Mouse (Mus musculus) kidney, adult 2 months (tissue): ENCODE measurements around the gene Ifngr2. TPM values are rescaled to one million over a fixed set of nuclear protein-coding genes. Genes with fewer than 3 reads are reported as not detected.

Source experiments
- DNase-seq: peaks from one replicate; pipeline ENCODE4 v3.0.0; 2021
- H3K27ac ChIP-seq: fragments of 200-500 bp; 2 replicates; pipeline ENCODE4 v1.5.1; 2012; ENCODE audit warnings: low read depth, low read length, control low read depth, inconsistent platforms; ENCODE audit not compliant: insufficient read depth
- H3K27me3 ChIP-seq: fragments of 200-500 bp; replicated peaks from 2 replicates; pipeline ENCODE4 v1.6.1; 2012; ENCODE audit warnings: mild to moderate bottlenecking, moderate library complexity, low read length, inconsistent platforms; ENCODE audit not compliant: control insufficient read depth, insufficient read depth
- H3K36me3 ChIP-seq: fragments of 200-500 bp; 2 replicates; pipeline ENCODE4 v1.6.1; 2012; ENCODE audit warnings: mild to moderate bottlenecking, moderate library complexity, low read length, inconsistent platforms; ENCODE audit not compliant: control insufficient read depth, insufficient read depth
- H3K4me1 ChIP-seq: fragments of 200-500 bp; 2 replicates; pipeline ENCODE4 v1.6.1; 2011; ENCODE audit warnings: low read length; ENCODE audit not compliant: control insufficient read depth, insufficient read depth
- H3K4me3 ChIP-seq: fragments of 200-500 bp; 2 replicates; pipeline ENCODE4 v1.5.1; 2011; ENCODE audit warnings: mild to moderate bottlenecking, low read depth, low read length, control low read depth; ENCODE audit not compliant: insufficient read depth
- CTCF ChIP-seq: fragments of 200-500 bp; conservative IDR thresholded peaks from 2 replicates; pipeline ENCODE4 v1.5.1; 2011; ENCODE audit warnings: low read depth, mild to moderate bottlenecking, control low read depth, low read length, moderate library complexity, mixed read lengths; ENCODE audit not compliant: insufficient read depth, insufficient read length
- POLR2A ChIP-seq: fragments of 200-500 bp; IDR thresholded peaks from one replicate; pipeline ENCODE4 v1.6.1; 2011; ENCODE audit warnings: low read depth, low read length, control low read depth
- WGBS: fragments of 180-500 bp; shearing (Covaris S2); methylation state at CpG from one replicate; pipeline ENCODE4 v1.1.7; 2018; 5-methylcytosine and 5-hydroxymethylcytosine counted together
- polyA plus RNA-seq: library from polyadenylated mRNA; depleted of rRNA; stranded (reverse); fragments of >200 nt; gene quantifications from 2 replicates; pipeline ENCODE4 v1.2.3, GENCODE M21; 2012

Gene Ifngr2
- polyA plus RNA-seq, 1 experiment = 17.7 TPM

DNA sequence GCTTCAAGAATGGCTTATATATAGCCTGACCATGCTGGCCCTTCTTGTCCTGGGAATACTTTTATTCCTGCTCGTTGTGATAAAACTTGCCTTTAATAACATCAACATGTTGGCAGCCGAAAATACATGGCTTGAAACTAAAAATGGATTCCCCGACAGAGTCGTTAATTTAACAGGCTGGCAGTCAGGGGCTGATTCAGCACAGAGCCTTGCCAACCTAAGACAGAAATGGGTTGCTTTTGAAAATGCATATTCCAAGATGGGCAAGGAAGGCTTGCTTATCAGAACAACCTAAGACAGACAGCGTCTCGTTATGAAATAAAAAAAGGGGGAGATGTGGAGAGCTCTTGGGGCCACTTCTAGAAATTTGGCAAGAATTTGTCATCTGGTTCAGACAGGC, 15.0 kb upstream of the Ifngr2 start:
- Histone ChIP-seq H3K4me3 (no peak overlapping the region), H3K4me1 (no peaks in the 10 kb centered on the region), H3K27ac (no peak overlapping the region), H3K27me3 (no peaks in the 10 kb centered on the region), H3K36me3 (no peaks in the 10 kb centered on the region)
- TF ChIP-seq POLR2A = no peak
- TF ChIP-seq CTCF = no peak
- DNase-seq = no peak
- 65% methylated on average over 6 of the region's 6 CpGs for WGBS

DNA sequence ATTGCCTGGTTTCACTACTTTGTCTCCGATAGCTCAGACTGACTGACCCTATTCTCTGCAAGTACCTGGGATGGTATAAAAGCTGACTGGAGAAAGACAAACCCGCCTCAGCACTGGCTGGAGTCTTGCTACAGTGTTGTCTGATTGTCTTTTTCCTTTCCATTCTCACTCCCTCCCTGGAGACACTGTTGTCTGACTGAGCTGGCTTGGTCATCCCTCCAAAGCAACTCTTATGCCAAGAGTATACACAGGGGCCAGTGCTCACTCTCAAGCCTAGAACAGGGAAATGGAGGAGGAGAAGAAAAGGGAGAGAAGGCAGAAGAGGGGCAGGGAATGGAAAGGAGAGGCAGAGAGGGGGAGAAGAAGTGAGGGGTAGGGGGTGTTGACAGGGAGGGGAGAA, 14.4 kb upstream of the Ifngr2 start:
- Histone ChIP-seq H3K27ac (no peak overlapping the region), H3K4me1 (no peaks in the 10 kb centered on the region), H3K36me3 (no peaks in the 10 kb centered on the region), H3K27me3 (no peaks in the 10 kb centered on the region), H3K4me3 (no peak overlapping the region)
- no peak for DNase-seq
- WGBS = 88% methylated on average over 2 of the region's 2 CpGs
- TF ChIP-seq POLR2A (no peak), CTCF (no peak)

DNA sequence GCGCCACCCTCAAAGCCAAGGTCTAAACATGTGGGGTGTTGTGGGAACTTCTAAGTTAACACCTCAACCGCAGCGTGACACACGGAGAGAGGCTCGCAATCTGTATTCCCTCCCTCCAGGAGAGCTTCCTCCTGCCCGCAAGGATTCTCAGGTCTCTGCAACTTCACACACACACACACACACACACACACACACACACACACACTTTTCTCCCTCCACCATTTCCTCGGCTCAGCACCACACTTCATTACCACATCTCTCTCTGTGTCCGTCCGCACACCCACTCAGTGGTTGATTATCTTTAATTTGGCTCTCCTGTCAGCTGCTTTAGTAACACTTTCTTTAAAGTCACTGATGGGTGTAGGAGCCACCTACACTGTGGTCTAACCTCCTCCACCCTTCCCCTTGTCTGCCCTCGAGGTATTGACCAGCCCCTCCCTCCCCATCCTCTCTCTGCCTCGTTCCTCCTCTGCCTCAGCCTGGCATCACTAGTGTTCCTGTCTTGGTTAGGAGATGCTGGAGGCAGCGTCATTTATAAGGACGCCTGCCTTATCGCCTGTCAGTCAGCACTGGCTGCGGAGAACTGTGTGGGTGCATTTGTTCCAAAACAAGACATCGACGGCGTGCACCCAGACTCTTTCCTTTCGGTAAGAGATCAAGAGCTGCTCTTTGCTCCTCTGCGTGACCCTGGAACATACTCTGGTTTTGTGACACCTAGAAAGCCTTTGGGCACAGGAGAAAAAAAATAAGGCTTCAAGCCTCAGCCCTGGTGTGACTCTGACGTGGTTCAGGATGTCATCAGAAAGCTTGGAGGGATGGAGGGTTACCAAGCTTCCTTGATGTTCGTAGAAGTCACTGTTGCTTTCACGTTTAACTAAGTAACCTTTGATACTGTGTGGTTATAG, 13.5 kb upstream of the Ifngr2 start:
- DNase-seq = no peak
- 52% methylated on average over 23 of the region's 23 CpGs for WGBS
- H3K27ac ChIP-seq = no peak overlapping the region
- no peaks in the 10 kb centered on the region for H3K36me3 ChIP-seq
- no peaks in the 10 kb centered on the region for H3K27me3 ChIP-seq
- TF ChIP-seq CTCF (no peak), POLR2A (no peak)
- H3K4me1 ChIP-seq = peaks cover 2% of the 10 kb centered on the region; the same call in 1 of the 2 replicates
- no peak overlapping the region for H3K4me3 ChIP-seq

DNA sequence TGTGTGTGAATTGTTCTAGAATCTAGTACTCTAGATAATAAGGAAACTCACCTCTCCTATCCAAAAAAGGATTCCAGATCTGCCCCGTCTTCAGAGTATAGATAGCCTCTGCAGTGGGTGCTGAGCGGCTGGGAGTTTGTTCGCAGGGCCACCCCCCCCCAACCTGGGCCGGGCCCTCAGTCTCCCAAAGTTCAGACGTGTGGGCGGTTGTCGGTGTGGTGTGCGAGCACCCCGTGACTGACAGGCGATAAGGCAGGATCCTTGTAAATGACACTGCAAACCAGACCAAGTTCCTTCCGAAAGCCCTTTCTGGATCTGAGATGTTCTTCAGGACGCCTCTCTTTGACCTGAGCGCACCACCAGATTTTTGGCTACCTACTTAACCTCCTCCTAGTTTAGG, 12.4 kb upstream of the Ifngr2 start:
- Histone ChIP-seq H3K36me3 (no peaks in the 10 kb centered on the region), H3K4me3 (no peak overlapping the region), H3K27me3 (no peaks in the 10 kb centered on the region), H3K4me1 (peaks cover 2% of the 10 kb centered on the region; the same call in 1 of the 2 replicates), H3K27ac (no peak overlapping the region)
- no peak for DNase-seq
- WGBS = 64% methylated on average over 13 of the region's 13 CpGs
- TF ChIP-seq POLR2A (no peak), CTCF (no peak)

DNA sequence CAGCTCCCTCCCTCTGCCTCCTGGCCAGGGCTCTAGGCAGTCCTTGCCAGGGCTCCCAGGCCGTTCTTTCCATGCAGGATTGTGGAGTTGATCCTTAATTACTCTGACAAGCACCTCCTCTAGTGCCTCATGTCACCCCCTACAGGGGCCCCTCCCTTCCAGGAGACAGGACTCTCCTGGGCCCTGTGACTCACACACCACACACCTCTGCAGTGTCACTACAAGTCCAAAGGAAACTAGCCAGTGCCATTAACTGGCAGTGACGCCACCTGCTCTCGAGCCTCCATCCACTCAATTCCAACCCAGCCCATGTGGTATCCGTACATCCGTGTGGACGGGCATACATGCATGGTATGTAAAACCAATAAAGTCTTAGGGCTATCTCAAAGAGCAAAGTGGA, 12.0 kb upstream of the Ifngr2 start:
- WGBS = 82% methylated on average over 6 of the region's 6 CpGs
- Histone ChIP-seq H3K27ac (no peak overlapping the region), H3K4me1 (peaks cover 2% of the 10 kb centered on the region; the same call in 1 of the 2 replicates), H3K27me3 (no peaks in the 10 kb centered on the region), H3K36me3 (no peaks in the 10 kb centered on the region), H3K4me3 (no peak overlapping the region)
- DNase-seq = no peak
- no peak for TF ChIP-seq CTCF
- TF ChIP-seq POLR2A = no peak

DNA sequence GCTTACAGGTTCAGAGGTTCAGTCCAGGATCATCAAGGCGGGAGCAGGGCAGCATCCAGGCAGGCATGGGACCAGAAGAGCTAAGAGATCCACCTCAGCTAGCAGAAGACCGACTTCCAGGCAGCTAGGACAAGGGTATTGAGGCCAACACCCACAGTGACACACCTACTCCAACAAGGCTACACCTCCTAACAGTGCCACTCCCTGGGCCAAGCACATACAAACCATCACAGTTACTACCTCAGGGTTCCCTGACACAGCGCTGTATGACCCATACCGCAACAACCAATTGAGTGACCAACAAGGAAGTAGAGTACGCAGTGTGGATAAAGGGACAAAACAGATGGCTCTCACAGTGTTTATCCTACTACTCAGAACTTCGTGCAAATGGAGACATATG, 10.5 kb upstream of the Ifngr2 start:
- WGBS = 95% methylated on average over 6 of the region's 6 CpGs
- Histone ChIP-seq H3K4me3 (no peak overlapping the region), H3K36me3 (no peaks in the 10 kb centered on the region), H3K27me3 (no peaks in the 10 kb centered on the region), H3K4me1 (peaks cover 2% of the 10 kb centered on the region; the same call in 1 of the 2 replicates), H3K27ac (no peak overlapping the region)
- TF ChIP-seq POLR2A = no peak
- no peak for TF ChIP-seq CTCF
- no peak for DNase-seq

DNA sequence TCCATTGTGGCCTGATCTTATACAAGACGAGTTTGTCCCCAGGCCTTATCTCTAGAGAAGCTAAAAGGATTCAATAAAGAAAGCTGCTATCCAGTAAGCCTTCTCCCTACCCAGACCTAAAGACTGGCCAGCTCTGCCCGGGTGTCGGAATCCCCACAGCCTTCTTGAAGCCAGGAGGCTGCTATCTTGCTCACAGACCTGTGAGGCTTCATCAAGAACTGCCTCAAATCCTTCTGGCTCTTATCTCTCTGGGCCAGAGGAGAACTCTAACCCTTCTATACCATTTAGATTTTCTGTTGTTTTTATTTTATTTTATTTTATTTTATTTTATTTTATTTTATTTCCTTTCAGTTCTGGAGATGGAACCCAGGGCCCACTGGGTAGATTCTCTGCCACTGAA, 9.8 kb upstream of the Ifngr2 start:
- TF ChIP-seq CTCF (no peak), POLR2A (no peak)
- no peaks in the 10 kb centered on the region for H3K27me3 ChIP-seq
- no peaks in the 10 kb centered on the region for H3K36me3 ChIP-seq
- H3K27ac ChIP-seq = no peak overlapping the region
- H3K4me1 ChIP-seq = peaks cover 2% of the 10 kb centered on the region; the same call in 1 of the 2 replicates
- H3K4me3 ChIP-seq = no peak overlapping the region
- whole genome bisulfite sequencing = 94% methylated on average over 3 of the region's 3 CpGs
- no peak for DNase-seq
